Mouse (Mus musculus) limb, embryonic 14.5 days (tissue): ENCODE measurements around the gene Mrpl20. TPM values are rescaled to one million over a fixed set of nuclear protein-coding genes. Genes with fewer than 3 reads are reported as not detected.
"Not testable (repeated sequence)": the region's sequence is repeated elsewhere in the genome, so short reads cannot be mapped to it uniquely, and the experiment has no call there.

Experiments
- ATAC-seq: fragments of 200-750 bp; cut with Nextera tagmentation; 2 replicates; pipeline ENCODE4 v1.8.0; 2017; ENCODE audit warnings: low read depth, moderate number of reproducible peaks, moderate TSS enrichment; ENCODE audit not compliant: low FRiP score
- DNase-seq: peaks from one replicate; pipeline ENCODE4 v3.0.0-alpha.2; 2015; ENCODE audit warnings: low spot score
- H3K27ac ChIP-seq: fragments of 300-500 bp; sonication (generic); replicated peaks from 2 replicates; pipeline ENCODE4 v1.5.1; 2014; ENCODE audit warnings: low read depth, mild to moderate bottlenecking, low read length, moderate library complexity, mixed read lengths
- H3K27me3 ChIP-seq: fragments of 300-500 bp; sonication (generic); 2 replicates; pipeline ENCODE4 v1.6.1; 2014; ENCODE audit warnings: low read length, mixed read lengths; ENCODE audit not compliant: control insufficient read depth, insufficient read depth
- H3K36me3 ChIP-seq: fragments of 300-500 bp; sonication (generic); 2 replicates; pipeline ENCODE4 v1.6.1; 2014; ENCODE audit warnings: mild to moderate bottlenecking, low read length, moderate library complexity, mixed read lengths; ENCODE audit not compliant: control insufficient read depth, insufficient read depth
- H3K4me1 ChIP-seq: fragments of 300-500 bp; sonication (generic); 2 replicates; pipeline ENCODE4 v1.6.1; 2014; ENCODE audit warnings: antibody characterized with exemption, low read length, mixed read lengths; ENCODE audit not compliant: control insufficient read depth, insufficient read depth
- H3K4me2 ChIP-seq: fragments of 300-500 bp; sonication (generic); replicated peaks from 2 replicates; pipeline ENCODE4 v1.6.1; 2014; ENCODE audit warnings: low read depth, mild to moderate bottlenecking, low read length, moderate library complexity; ENCODE audit not compliant: severe bottlenecking
- H3K4me3 ChIP-seq: fragments of 300-500 bp; sonication (generic); replicated peaks from 2 replicates; pipeline ENCODE4 v1.5.1; 2014; ENCODE audit warnings: low read length
- H3K9ac ChIP-seq: fragments of 300-500 bp; sonication (generic); 2 replicates; pipeline ENCODE4 v1.6.1; 2014; ENCODE audit warnings: mild to moderate bottlenecking, low read depth, low read length, moderate library complexity; ENCODE audit not compliant: severe bottlenecking
- H3K9me3 ChIP-seq: fragments of 300-500 bp; sonication (generic); 2 replicates; pipeline ENCODE4 v1.6.1; 2016; ENCODE audit warnings: low read length; ENCODE audit not compliant: control insufficient read depth
- POLR2A ChIP-seq: fragments of 200-500 bp; IDR thresholded peaks from 2 replicates; pipeline ENCODE4 v1.8.0; 2012; ENCODE audit warnings: inconsistent platforms, mild to moderate bottlenecking, moderate library complexity, borderline replicate concordance; ENCODE audit not compliant: insufficient read depth, insufficient read length; ENCODE audit errors: extremely low read depth
- WGBS: fragments of 180-500 bp; shearing (Covaris S2); extraction: QIAGEN DNeasy Blood & Tissue Kit; methylation state at CpG from one replicate; pipeline ENCODE4 v1.1.7; 2014; 5-methylcytosine and 5-hydroxymethylcytosine counted together
- polyA plus RNA-seq, 2 experiments: library from polyadenylated mRNA; depleted of rRNA in 1 of 2; stranded (reverse) in 1 of 2; unstranded in 1 of 2; fragments of >200 nt; fragmentation: Nextera tagmentation in 1 of 2; extraction: Ambion mirVana in 1 of 2; gene quantifications; 2 replicates each; pipeline versions ENCODE4 v1.2.1 to v1.2.3; 2012 to 2014

Mrpl20 gene
- polyA plus RNA-seq, 2 experiments = 97.5 to 215 TPM

GRCm38 (mm10) chr4:155783486-155784080 is 19.1 kb upstream of the Mrpl20 start:
- Histone ChIP-seq H3K4me1 (peaks cover 3% of the 10 kb centered on the region; the same call in 1 of the 2 replicates), H3K4me2 (peak overlapping the region; percentile 71), H3K36me3 (no peaks in the 10 kb centered on the region), H3K27ac (peak overlapping the region; percentile 70; the same call in 1 of the 2 replicates), H3K9me3 (no peaks in the 10 kb centered on the region), H3K4me3 (peak overlapping the region; percentile 59), H3K9ac (peak overlapping the region; percentile 82), H3K27me3 (no peaks in the 10 kb centered on the region)
- no peak for TF ChIP-seq POLR2A
- 43% methylated on average over 16 of the region's 16 CpGs for WGBS
- ATAC-seq = no peak
- no peak for DNase-seq

GRCm38 (mm10) chr4:155784081-155784701 is 18.5 kb upstream of the Mrpl20 start:
- Histone ChIP-seq H3K9ac (peak overlapping the region; percentile 82), H3K27ac (peak overlapping the region; percentile 70), H3K9me3 (no peaks in the 10 kb centered on the region), H3K27me3 (no peaks in the 10 kb centered on the region), H3K4me1 (peaks cover 3% of the 10 kb centered on the region; the same call in 1 of the 2 replicates), H3K4me2 (peak overlapping the region; percentile 71), H3K36me3 (no peaks in the 10 kb centered on the region), H3K4me3 (peak overlapping the region; percentile 59)
- under 1% methylated on average over 52 of the region's 52 CpGs for WGBS
- DNase-seq (peak; percentile 74), ATAC-seq (peak; percentile 76)
- 0 out of 2 replicates have a peak, but pooled peaks have one; percentile 27 for TF ChIP-seq POLR2A

- H3K27ac ChIP-seq = no peak overlapping the region
- TF ChIP-seq POLR2A = no peak
- H3K9me3 ChIP-seq = no peaks in the 10 kb centered on the region
- DNase-seq = no peak
- H3K4me1 ChIP-seq = peaks cover 3% of the 10 kb centered on the region; the same call in 1 of the 2 replicates
- ATAC-seq = no peak
- H3K4me3 ChIP-seq = no peak overlapping the region
- H3K9ac ChIP-seq = no peak overlapping the region
- H3K36me3 ChIP-seq = no peaks in the 10 kb centered on the region
- no peak overlapping the region for H3K4me2 ChIP-seq
- H3K27me3 ChIP-seq = no peaks in the 10 kb centered on the region
- WGBS = 87% methylated on average over 10 of the region's 10 CpGs
Measured at GRCm38 (mm10) chr4:155785246-155785645, 17.4 kb upstream of the Mrpl20 start.

- H3K4me1 ChIP-seq = peaks cover 3% of the 10 kb centered on the region; the same call in 1 of the 2 replicates
- H3K27me3 ChIP-seq = no peaks in the 10 kb centered on the region
- H3K9me3 ChIP-seq = no peaks in the 10 kb centered on the region
- H3K27ac ChIP-seq = no peak within 1 kb of the TSS
- no peak for ATAC-seq
- no peaks in the 10 kb centered on the region for H3K36me3 ChIP-seq
- TF ChIP-seq POLR2A = no peak
- peak within 1 kb of the TSS; percentile 71 for H3K4me2 ChIP-seq
- no peak for DNase-seq
- peak within 1 kb of the TSS; percentile 82 for H3K9ac ChIP-seq
- H3K4me3 ChIP-seq = peak within 1 kb of the TSS; percentile 59
- 59% methylated on average over 5 of the region's 5 CpGs for WGBS
Measured at GRCm38 (mm10) chr4:155785819-155786218, 16.9 kb upstream of the Mrpl20 start, which contains the start of gene Tmem88b. Tmem88b (minus strand) TSS chr4:155785874.

- no peaks in the 10 kb centered on the region for H3K9me3 ChIP-seq
- no peaks in the 10 kb centered on the region for H3K36me3 ChIP-seq
- H3K27ac ChIP-seq = no peak overlapping the region
- no peak overlapping the region for H3K9ac ChIP-seq
- no peak for TF ChIP-seq POLR2A
- no peak overlapping the region for H3K4me3 ChIP-seq
- no peaks in the 10 kb centered on the region for H3K27me3 ChIP-seq
- peaks cover 3% of the 10 kb centered on the region; the same call in 1 of the 2 replicates for H3K4me1 ChIP-seq
- WGBS = 72% methylated on average over 3 of the region's 3 CpGs
- ATAC-seq (no peak), DNase-seq (no peak)
- H3K4me2 ChIP-seq = no peak overlapping the region
Measured at GRCm38 (mm10) chr4:155788300-155788699, 14.4 kb upstream of the Mrpl20 start.

- H3K9me3 ChIP-seq, H3K27me3 ChIP-seq, H3K4me1 ChIP-seq, H3K27ac ChIP-seq, H3K9ac ChIP-seq, H3K4me2 ChIP-seq, ATAC-seq, H3K4me3 ChIP-seq, H3K36me3 ChIP-seq, DNase-seq: not testable (repeated sequence)
- 77% methylated on average over 4 of the region's 4 CpGs for WGBS
Measured at GRCm38 (mm10) chr4:155788833-155789232, 13.8 kb upstream of the Mrpl20 start.
